Mouse (Mus musculus) testis, adult 2 months (tissue): ENCODE data around the gene Gtf2i. TPM values are rescaled to one million over a fixed set of nuclear protein-coding genes. Genes with fewer than 3 reads are reported as not detected.
A peak's percentile ranks its signal among the peaks of the same experiment; 100 is the strongest.

Experiments used
- H3K27ac ChIP-seq: fragments of 200-500 bp; 2 replicates; pipeline ENCODE4 v1.5.1; 2012; ENCODE audit warnings: low read depth, low read length; ENCODE audit not compliant: control insufficient read depth, insufficient read depth
- H3K27me3 ChIP-seq: fragments of 200-500 bp; 2 replicates; pipeline ENCODE4 v1.6.1; 2012; ENCODE audit warnings: mild to moderate bottlenecking, low read length, moderate library complexity; ENCODE audit not compliant: control insufficient read depth, insufficient read depth
- H3K36me3 ChIP-seq: fragments of 200-500 bp; 2 replicates; pipeline ENCODE4 v1.6.1; 2012; ENCODE audit warnings: mild to moderate bottlenecking, low read length; ENCODE audit not compliant: control insufficient read depth, insufficient read depth
- H3K4me1 ChIP-seq: fragments of 200-500 bp; 2 replicates; pipeline ENCODE4 v1.6.1; 2012; ENCODE audit warnings: low read length; ENCODE audit not compliant: control insufficient read depth, insufficient read depth
- H3K4me3 ChIP-seq: fragments of 200-500 bp; 2 replicates; pipeline ENCODE4 v1.5.1; 2012; ENCODE audit warnings: low read depth, mild to moderate bottlenecking, low read length, moderate library complexity, mixed read lengths; ENCODE audit not compliant: control insufficient read depth
- CTCF ChIP-seq: fragments of 200-500 bp; IDR thresholded peaks from 2 replicates; pipeline ENCODE4 v1.5.1; 2012; ENCODE audit warnings: low read depth, mild to moderate bottlenecking, inconsistent platforms, low read length, moderate library complexity; ENCODE audit not compliant: control insufficient read depth, insufficient read depth, insufficient replicate concordance
- POLR2A ChIP-seq: fragments of 200-500 bp; IDR thresholded peaks from 2 replicates; pipeline ENCODE4 v1.6.1; 2012; ENCODE audit warnings: low read depth, mild to moderate bottlenecking, inconsistent platforms, low read length, moderate library complexity; ENCODE audit not compliant: control insufficient read depth
- polyA plus RNA-seq: library from polyadenylated mRNA; depleted of rRNA; stranded (reverse); fragments of >200 nt; gene quantifications from 2 replicates; pipeline ENCODE4 v1.2.3, GENCODE M21; 2012

Gene Gtf2i
- polyA plus RNA-seq, 1 experiment, result 79.9 TPM

DNA sequence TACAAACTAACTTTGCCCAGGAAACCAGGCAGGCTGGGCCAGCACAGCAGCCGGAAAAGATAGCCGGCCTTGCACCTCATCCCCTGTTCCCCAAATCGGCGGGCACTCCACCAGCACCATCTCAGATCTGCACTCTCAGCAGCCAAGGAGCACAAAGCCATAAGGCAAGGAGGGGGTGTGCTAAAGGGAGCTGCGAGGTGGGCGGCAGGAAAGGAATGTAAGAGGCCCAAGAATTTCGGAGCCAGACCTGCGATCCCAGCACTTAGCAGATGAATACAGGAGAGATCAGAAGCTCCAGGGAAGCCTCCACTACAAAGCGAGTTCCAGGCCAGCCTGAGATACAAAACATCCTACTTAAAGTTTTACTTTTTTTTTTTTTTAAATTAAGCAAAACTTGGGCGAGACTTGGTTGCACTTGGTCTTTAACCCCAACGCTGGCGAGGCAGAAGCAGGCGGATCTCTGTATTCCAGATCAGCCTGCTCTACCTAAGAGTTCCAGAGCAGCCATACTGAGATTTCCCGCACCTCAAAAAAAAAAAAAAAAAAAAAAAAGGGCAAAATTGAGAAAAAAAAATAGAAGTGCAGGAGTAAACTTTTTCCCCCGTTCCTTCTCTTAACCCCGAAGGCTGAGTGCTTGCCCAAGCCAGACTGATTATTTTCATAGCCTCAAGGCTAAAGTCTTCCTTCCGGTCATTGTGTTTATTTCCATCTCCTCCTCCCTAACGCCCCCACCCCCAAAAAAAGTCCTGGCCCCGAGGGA lies 1.7 kb downstream of the Gtf2i start:
- Histone ChIP-seq H3K36me3 (no peaks in the 10 kb centered on the region; the same call in 1 of the 2 replicates), H3K4me1 (peaks cover 14% of the 10 kb centered on the region), H3K27me3 (no peaks in the 10 kb centered on the region), H3K4me3 (peak overlapping the region; percentile 95), H3K27ac (peak overlapping the region; percentile 97)
- TF ChIP-seq POLR2A, result no peak
- TF ChIP-seq CTCF, result no peak

DNA sequence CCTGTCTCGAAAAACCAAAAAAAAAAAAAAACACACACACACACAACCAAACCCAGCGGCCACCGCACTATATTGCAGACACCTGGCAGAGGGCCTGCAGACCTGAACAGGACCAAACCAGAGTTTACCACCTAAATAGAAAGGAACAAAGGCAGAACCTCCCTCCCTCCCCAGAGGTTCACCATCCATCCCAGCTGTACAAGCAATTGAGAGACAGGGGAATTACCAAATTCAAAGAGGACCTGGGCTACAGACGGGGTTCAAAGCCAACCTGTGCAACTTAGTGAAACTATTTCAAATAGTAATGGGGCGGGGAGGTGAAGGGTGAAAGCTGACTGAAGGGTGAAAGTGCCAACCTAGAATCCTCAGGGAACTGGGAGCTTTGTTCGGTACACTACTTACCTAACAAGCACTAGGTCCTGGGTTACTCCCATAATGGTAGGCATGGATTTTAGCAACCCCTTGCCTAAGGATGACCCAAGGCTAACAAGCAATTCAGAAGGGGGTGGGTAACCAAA lies 2.6 kb downstream of the Gtf2i start:
- Histone ChIP-seq H3K36me3 (no peaks in the 10 kb centered on the region; the same call in 1 of the 2 replicates), H3K4me1 (peaks cover 18% of the 10 kb centered on the region), H3K27ac (no peak overlapping the region), H3K4me3 (no peak overlapping the region), H3K27me3 (no peaks in the 10 kb centered on the region)
- no peak for TF ChIP-seq POLR2A
- no peak for TF ChIP-seq CTCF

DNA sequence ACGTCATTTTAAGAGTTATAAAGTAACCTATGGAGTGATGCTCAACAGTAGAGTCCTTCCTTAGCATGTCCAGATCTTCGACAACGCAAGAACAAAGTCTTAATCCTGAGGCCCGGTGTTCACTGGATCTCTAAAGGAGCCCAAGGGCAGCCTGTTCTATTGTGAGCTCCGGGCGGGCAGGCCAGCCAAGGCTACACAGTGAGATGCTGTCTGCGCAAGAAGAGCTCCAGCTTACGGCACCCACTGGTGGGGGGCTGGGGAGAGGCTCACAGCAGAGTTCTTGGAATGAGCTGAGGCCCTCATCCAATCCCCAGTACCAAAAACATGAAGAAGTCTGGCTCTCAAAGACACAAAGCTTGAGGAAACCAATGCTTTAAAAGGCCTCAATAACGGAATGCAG lies 4.4 kb downstream of the Gtf2i start:
- no peak overlapping the region for H3K4me3 ChIP-seq
- no peak overlapping the region for H3K27ac ChIP-seq
- H3K27me3 ChIP-seq, result no peaks in the 10 kb centered on the region
- TF ChIP-seq POLR2A (no peak), CTCF (no peak)
- peaks cover 15% of the 10 kb centered on the region for H3K4me1 ChIP-seq
- H3K36me3 ChIP-seq, result no peaks in the 10 kb centered on the region; the same call in none of the 2 replicates

DNA sequence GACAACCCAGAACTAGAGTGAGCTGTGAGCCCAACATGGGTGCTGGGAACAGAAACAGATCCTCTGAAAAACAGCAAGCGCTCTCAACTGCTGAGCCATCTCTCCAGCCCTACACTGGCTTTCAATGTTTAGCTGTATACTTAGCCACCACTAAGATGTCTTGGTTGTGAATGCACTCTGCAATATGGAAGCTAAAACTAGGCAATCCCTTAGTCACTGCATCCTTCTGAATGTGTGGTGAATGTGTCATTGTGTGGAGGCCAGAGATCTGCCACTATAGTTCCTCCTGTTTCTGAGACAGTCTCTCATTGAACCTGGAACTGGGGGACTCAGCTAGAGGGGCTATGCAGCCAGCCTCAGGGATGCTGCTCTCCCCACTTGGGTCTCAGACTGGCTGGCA lies 5.2 kb downstream of the Gtf2i start:
- no peaks in the 10 kb centered on the region; the same call in none of the 2 replicates for H3K36me3 ChIP-seq
- no peak overlapping the region for H3K4me3 ChIP-seq
- TF ChIP-seq POLR2A (no peak), CTCF (no peak)
- H3K27me3 ChIP-seq, result no peaks in the 10 kb centered on the region
- no peak overlapping the region for H3K27ac ChIP-seq
- H3K4me1 ChIP-seq, result peaks cover 11% of the 10 kb centered on the region

DNA sequence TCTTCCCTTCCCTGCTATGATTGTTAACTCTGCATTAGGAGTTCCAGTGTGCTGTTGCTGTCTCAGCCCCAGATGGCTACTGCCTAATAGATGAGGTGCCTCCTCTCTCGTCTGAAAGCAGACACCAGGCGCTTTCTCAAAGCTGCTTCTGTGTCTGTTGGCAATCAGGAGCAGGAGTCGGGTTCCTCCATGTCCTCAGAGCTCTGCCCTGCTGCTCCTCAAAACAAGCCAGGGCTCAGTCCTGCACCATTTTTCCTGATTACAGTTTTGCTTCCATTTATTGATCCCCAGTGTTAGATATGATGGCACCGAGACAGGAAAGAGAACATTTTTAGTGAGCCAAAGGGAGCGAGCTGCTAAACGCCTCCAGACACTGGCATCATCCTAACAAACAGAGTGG lies 9.9 kb downstream of the Gtf2i start:
- TF ChIP-seq POLR2A (no peak), CTCF (no peak)
- Histone ChIP-seq H3K36me3 (no peaks in the 10 kb centered on the region; the same call in none of the 2 replicates), H3K4me1 (peaks cover 9% of the 10 kb centered on the region), H3K27ac (no peak overlapping the region; the same call in 1 of the 2 replicates), H3K4me3 (no peak overlapping the region), H3K27me3 (no peaks in the 10 kb centered on the region)

DNA sequence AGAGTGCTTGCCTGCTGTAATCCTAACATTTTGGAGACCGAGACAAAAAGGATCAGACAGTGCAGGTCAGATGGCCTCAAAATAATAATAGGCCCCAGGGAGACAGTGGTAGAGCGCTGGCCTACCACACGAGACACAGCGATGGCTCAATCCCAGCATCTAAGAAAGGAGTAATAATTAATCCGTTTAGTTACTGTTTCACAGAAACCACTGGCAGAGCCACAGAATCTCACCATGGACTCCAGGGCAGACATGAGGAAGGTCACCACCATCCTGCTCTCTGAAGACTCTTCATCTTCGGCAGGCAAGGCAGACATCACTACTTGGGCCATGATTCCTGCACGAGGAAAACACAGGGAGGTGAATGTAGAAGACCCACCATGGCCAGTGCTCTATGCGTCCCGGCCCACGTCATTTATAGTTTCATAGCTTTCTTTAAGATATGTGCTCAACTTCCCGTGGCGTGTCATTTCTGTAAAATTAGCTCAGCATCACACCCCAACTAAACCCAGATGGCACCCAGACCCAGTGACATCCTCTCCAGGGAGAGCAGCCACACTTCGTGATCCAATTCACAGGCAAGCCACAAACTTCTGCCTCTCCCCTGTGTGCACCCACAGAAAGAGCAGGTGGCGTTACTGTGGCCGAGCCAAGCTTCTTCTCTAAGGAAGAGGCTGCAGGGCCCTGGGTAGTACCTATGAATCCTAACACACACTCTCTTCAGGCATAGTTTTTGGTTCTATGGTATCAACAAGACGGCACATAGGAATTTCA lies 19.1 kb downstream of the Gtf2i start:
- Histone ChIP-seq H3K4me1 (no peaks in the 10 kb centered on the region), H3K36me3 (peaks cover 3% of the 10 kb centered on the region; the same call in 1 of the 2 replicates), H3K27me3 (no peaks in the 10 kb centered on the region), H3K4me3 (no peak overlapping the region), H3K27ac (no peak overlapping the region)
- TF ChIP-seq CTCF (no peak), POLR2A (no peak)

- Histone ChIP-seq H3K27ac (no peak overlapping the region), H3K4me3 (no peak overlapping the region), H3K27me3 (no peaks in the 10 kb centered on the region), H3K4me1 (no peaks in the 10 kb centered on the region), H3K36me3 (peaks cover 3% of the 10 kb centered on the region; the same call in 1 of the 2 replicates)
- no peak for TF ChIP-seq POLR2A
These were observed 20.0 kb downstream of the Gtf2i start for GRCm38 (mm10) chr5:134294606-134295005.
